Mouse (Mus musculus) urinary bladder, postnatal 14 days (tissue): ENCODE data around the gene Cfd.
A peak's percentile ranks its signal among the peaks of the same experiment; 100 is the strongest.

Experiments
- DNase-seq: peaks from one replicate; pipeline ENCODE4 v3.0.0; 2021; ENCODE audit warnings: low spot score

The Cfd gene

GRCm38 (mm10) chr10:79890670-79891069, at the start of gene Cfd:
TSS of gene Cfd (plus strand) at chr10:79890853.
- DNase-seq, result no peak

- DNase-seq, result no peak
These were observed 48.3 kb upstream of the Cfd start for GRCm38 (mm10) chr10:79842322-79842721.

GRCm38 (mm10) chr10:79843476-79843875, 47.2 kb upstream of the Cfd start:
- no peak for DNase-seq

GRCm38 (mm10) chr10:79846553-79846952, 44.1 kb upstream of the Cfd start:
- no peak for DNase-seq

GRCm38 (mm10) chr10:79849941-79850628, 40.6 kb upstream of the Cfd start:
- DNase-seq, result no peak

- DNase-seq, result no peak
These were observed 39.0 kb upstream of the Cfd start for GRCm38 (mm10) chr10:79851653-79852052.

GRCm38 (mm10) chr10:79852107-79852789, 38.4 kb upstream of the Cfd start:
- peak; percentile 29 for DNase-seq

- DNase-seq, result peak; percentile 49
These were observed 37.8 kb upstream of the Cfd start for GRCm38 (mm10) chr10:79852827-79853226.

- DNase-seq, result peak; percentile 98
These were observed 37.3 kb upstream of the Cfd start for GRCm38 (mm10) chr10:79853392-79853791.

- DNase-seq, result peak; percentile 100
These were observed 36.5 kb upstream of the Cfd start, which contains the start of gene Ptbp1 for GRCm38 (mm10) chr10:79853860-79854795. TSS of gene Ptbp1 (plus strand) at chr10:79854427.

- DNase-seq, result peak; percentile 62
These were observed 35.7 kb upstream of the Cfd start for GRCm38 (mm10) chr10:79854801-79855541.

- DNase-seq, result peak; percentile 60
These were observed 35.0 kb upstream of the Cfd start for GRCm38 (mm10) chr10:79855558-79856184.

- no peak for DNase-seq
These were observed 34.4 kb upstream of the Cfd start for GRCm38 (mm10) chr10:79856280-79856679.

- DNase-seq, result no peak
These were observed 33.8 kb upstream of the Cfd start for GRCm38 (mm10) chr10:79856704-79857451.

- peak; percentile 75 for DNase-seq
These were observed 33.2 kb upstream of the Cfd start for GRCm38 (mm10) chr10:79857452-79857811.

- DNase-seq, result no peak
These were observed 32.8 kb upstream of the Cfd start for GRCm38 (mm10) chr10:79857894-79858293.

GRCm38 (mm10) chr10:79858416-79859074, 32.1 kb upstream of the Cfd start:
- DNase-seq, result no peak

- DNase-seq, result no peak
These were observed 31.5 kb upstream of the Cfd start for GRCm38 (mm10) chr10:79859116-79859515.

- no peak for DNase-seq
These were observed 30.4 kb upstream of the Cfd start for GRCm38 (mm10) chr10:79860079-79860911.
